In the genomic region with DNA sequence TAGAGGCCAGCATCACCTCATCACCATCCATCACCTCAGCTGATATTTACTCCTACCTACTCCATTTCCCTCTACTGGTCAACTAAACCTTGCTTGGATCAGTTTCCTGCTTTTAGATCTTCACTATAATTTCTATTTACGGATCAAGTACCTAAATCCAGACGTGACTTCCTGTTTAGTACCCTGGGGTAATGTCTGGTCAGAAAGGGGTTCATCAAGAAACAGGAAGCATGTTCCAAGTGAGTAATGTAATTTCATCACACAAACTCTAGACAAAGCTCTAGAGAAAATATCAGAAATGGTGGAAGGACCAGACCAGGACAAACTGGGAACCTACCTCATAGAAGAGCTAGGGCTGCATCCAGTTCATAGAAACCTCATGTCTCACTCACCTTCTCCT, we compare ENCODE assay signal across 32 mouse cellular contexts.
"Had no signal": no experiment of that assay in that cellular context is flagged by ENCODE, and none has a peak within 500 bp of the region (broad histone marks: within the 10 kb centered on the region; RNA-seq: fewer than 3 reads in every experiment).

No protein-coding gene starts in this region.

- H3K9ac ChIP-seq: limb, embryonic 12.5 days; limb, embryonic 13.5 days; limb, embryonic 15.5 days; liver, embryonic 12.5 days; liver, embryonic 13.5 days; liver, embryonic 14.5 days; liver, embryonic 15.5 days; liver, postnatal 0 days; lung, embryonic 14.5 days; lung, embryonic 15.5 days; midbrain, embryonic 12.5 days; midbrain, embryonic 13.5 days; midbrain, embryonic 15.5 days had no signal

- H3K4me3 ChIP-seq: left cerebral cortex, adult 2 months; limb, embryonic 10.5 days; limb, embryonic 12.5 days; limb, embryonic 13.5 days; limb, embryonic 15.5 days; liver, embryonic 12.5 days; liver, embryonic 13.5 days; liver, embryonic 15.5 days; lung, embryonic 15.5 days; megakaryocyte, embryonic 14.5 days; midbrain, embryonic 10.5 days; midbrain, embryonic 12.5 days; midbrain, embryonic 13.5 days; midbrain, embryonic 15.5 days; myocyte had no signal

- H3K27me3 ChIP-seq: limb, embryonic 12.5 days; limb, embryonic 13.5 days; limb, embryonic 15.5 days; liver, embryonic 12.5 days; liver, embryonic 13.5 days; liver, embryonic 15.5 days; lung, embryonic 15.5 days; megakaryocyte, embryonic 14.5 days; midbrain, embryonic 12.5 days; midbrain, embryonic 13.5 days; midbrain, embryonic 15.5 days had no signal

- H3K27ac ChIP-seq: left cerebral cortex, adult 2 months; limb, embryonic 10.5 days; limb, embryonic 12.5 days; limb, embryonic 13.5 days; limb, embryonic 15.5 days; liver, embryonic 12.5 days; liver, embryonic 13.5 days; liver, embryonic 14.5 days; liver, embryonic 15.5 days; lung, embryonic 15.5 days; macrophage; midbrain, embryonic 10.5 days; midbrain, embryonic 12.5 days; midbrain, embryonic 15.5 days had no signal

- H3K4me2 ChIP-seq: limb, embryonic 12.5 days; limb, embryonic 13.5 days; limb, embryonic 15.5 days; liver, embryonic 11.5 days; liver, embryonic 12.5 days; liver, embryonic 13.5 days; liver, embryonic 15.5 days; lung, embryonic 14.5 days; lung, embryonic 15.5 days; midbrain, embryonic 11.5 days; midbrain, embryonic 12.5 days; midbrain, embryonic 13.5 days; midbrain, embryonic 15.5 days had no signal

- H3K36me3 ChIP-seq: limb, embryonic 10.5 days; limb, embryonic 12.5 days; limb, embryonic 13.5 days; limb, embryonic 15.5 days; liver, embryonic 12.5 days; liver, embryonic 13.5 days; liver, embryonic 15.5 days; lung, embryonic 15.5 days; midbrain, embryonic 10.5 days; midbrain, embryonic 12.5 days; midbrain, embryonic 13.5 days; midbrain, embryonic 15.5 days had no signal

- H3K9me3 ChIP-seq: limb, embryonic 12.5 days; limb, embryonic 13.5 days; limb, embryonic 15.5 days; liver, embryonic 12.5 days; liver, embryonic 13.5 days; liver, embryonic 15.5 days; lung, embryonic 15.5 days; megakaryocyte, embryonic 14.5 days; midbrain, embryonic 10.5 days; midbrain, embryonic 12.5 days; midbrain, embryonic 13.5 days; midbrain, embryonic 15.5 days had no signal

- DNase-seq: left cerebral cortex, postnatal 4 days; liver; liver, embryonic 13.5 days; liver, postnatal 0 days; lung, adult 18-20 months; lung, adult 2 months; lung, embryonic 14.5 days; lung, postnatal 10 days; lung, postnatal 14 days; lung, postnatal 36 days; lung, postnatal 4 days; midbrain, embryonic 14.5 days had no signal

- ATAC-seq: liver, embryonic 12.5 days; liver, postnatal 0 days; lung, postnatal 0 days; midbrain, embryonic 13.5 days; midbrain, embryonic 15.5 days; midbrain, embryonic 16.5 days had no signal

- H3K4me1 ChIP-seq: limb, embryonic 10.5 days; limb, embryonic 15.5 days; liver, embryonic 12.5 days; liver, embryonic 13.5 days; liver, embryonic 15.5 days; lung, embryonic 15.5 days; megakaryocyte, embryonic 14.5 days; midbrain, embryonic 12.5 days had no signal
